Mouse (Mus musculus) embryo, embryonic 10 days (tissue): ENCODE data around the gene Trp53rka.
A peak's percentile ranks its signal among the peaks of the same experiment; 100 is the strongest.
"Not testable (repeated sequence)": the region's sequence is repeated elsewhere in the genome, so short reads cannot be mapped to it uniquely, and the experiment has no call there.

Experiments used
- DNase-seq: peaks from one replicate; pipeline ENCODE4 v3.0.0-alpha.2; 2015; ENCODE audit warnings: low spot score

Trp53rka gene

GRCm38 (mm10) chr2:165492648-165493553, at the start of gene Trp53rka:
TSS of gene Trp53rka (minus strand) at chr2:165493324.
- DNase-seq, result peak; percentile 88

GRCm38 (mm10) chr2:165540975-165541374, 47.9 kb upstream of the Trp53rka start:
- DNase-seq, result no peak

- no peak for DNase-seq
Observed at GRCm38 (mm10) chr2:165533789-165534188, 40.7 kb upstream of the Trp53rka start.

- peak; percentile 87 for DNase-seq
Observed at GRCm38 (mm10) chr2:165529106-165529505, 36.0 kb upstream of the Trp53rka start.

- no peak for DNase-seq
Observed at GRCm38 (mm10) chr2:165525609-165526008, 32.5 kb upstream of the Trp53rka start.

- DNase-seq, result no peak
Observed at GRCm38 (mm10) chr2:165515178-165515728, 22.1 kb upstream of the Trp53rka start.

- DNase-seq, result no peak
Observed at GRCm38 (mm10) chr2:165512870-165513600, 19.9 kb upstream of the Trp53rka start.

GRCm38 (mm10) chr2:165512426-165512825, 19.3 kb upstream of the Trp53rka start:
- DNase-seq, result peak; percentile 33

GRCm38 (mm10) chr2:165511530-165511929, 18.4 kb upstream of the Trp53rka start:
- not testable (repeated sequence) for DNase-seq

- DNase-seq, result not testable (repeated sequence)
Observed at GRCm38 (mm10) chr2:165510914-165511458, 17.9 kb upstream of the Trp53rka start.

- no peak for DNase-seq
Observed at GRCm38 (mm10) chr2:165510466-165510865, 17.3 kb upstream of the Trp53rka start.

- no peak for DNase-seq
Observed at GRCm38 (mm10) chr2:165509686-165510085, 16.6 kb upstream of the Trp53rka start.

- peak; percentile 38 for DNase-seq
Observed at GRCm38 (mm10) chr2:165503259-165504203, 10.4 kb upstream of the Trp53rka start, which contains the start of gene Slc2a10. TSS of gene Slc2a10 (plus strand) at chr2:165503787.

GRCm38 (mm10) chr2:165498816-165499215, 5.7 kb upstream of the Trp53rka start:
- DNase-seq, result no peak

- no peak for DNase-seq
Observed at GRCm38 (mm10) chr2:165497706-165498275, 4.7 kb upstream of the Trp53rka start.

GRCm38 (mm10) chr2:165496251-165496650, 3.1 kb upstream of the Trp53rka start:
- no peak for DNase-seq

- DNase-seq, result no peak
Observed at GRCm38 (mm10) chr2:165494495-165494894, 1.4 kb upstream of the Trp53rka start.

- DNase-seq, result peak; percentile 42
Observed at GRCm38 (mm10) chr2:165493587-165494210, 575 bp upstream of the Trp53rka start.

GRCm38 (mm10) chr2:165486881-165487535, 6.1 kb downstream of the Trp53rka start:
- peak; percentile 87 for DNase-seq

GRCm38 (mm10) chr2:165486401-165486800, 6.7 kb downstream of the Trp53rka start:
- no peak for DNase-seq
